Mouse (Mus musculus): ENCODE results near the gene Dcaf15.

DNA sequence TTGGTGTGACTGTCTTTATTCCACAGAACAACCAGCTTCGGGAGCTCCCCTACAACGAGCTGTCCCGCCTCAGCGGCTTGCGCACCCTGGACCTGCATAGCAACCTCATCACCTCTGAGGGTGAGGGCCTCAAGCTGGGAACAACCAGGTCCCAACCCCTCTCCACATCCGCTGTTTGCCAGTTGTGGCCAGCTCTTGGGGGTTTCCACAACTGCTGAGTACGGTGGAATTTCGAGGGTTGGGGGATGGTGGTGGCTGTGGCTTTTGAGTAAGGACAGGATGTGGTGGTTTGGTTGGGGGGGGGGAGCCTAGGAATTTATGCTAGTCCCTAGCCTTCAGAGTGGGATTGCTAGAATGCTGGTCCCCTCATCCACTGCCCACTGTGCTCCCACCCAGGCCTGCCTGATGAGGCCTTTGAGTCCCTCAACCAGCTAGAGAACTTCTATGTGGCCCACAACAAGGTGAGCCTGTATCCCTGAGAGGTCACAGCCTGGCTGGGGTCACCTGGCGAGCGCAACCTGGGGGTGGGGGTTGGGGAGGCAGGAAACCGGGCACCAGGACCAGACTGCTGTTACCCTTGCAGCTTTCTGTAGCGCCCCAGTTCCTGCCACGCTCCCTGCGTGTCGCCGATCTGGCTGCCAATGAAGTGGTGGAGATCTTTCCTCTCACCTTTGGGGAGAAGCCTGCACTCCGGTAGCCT is 22.8 kb upstream of the Dcaf15 start:
- TF ChIP-seq CTCF (IDR thresholded peaks at IDR 0.05; ENCODE audit: low read depth, low read length) (no peak), POLR2A (IDR thresholded peaks at IDR 0.05; ENCODE audit: insufficient read depth, low read length) (no peak), EP300 (IDR thresholded peaks at IDR 0.05; ENCODE audit: insufficient read depth, low read depth, low read length) (no peak)

Measured in ES-Bruce4 (cell line).